Mouse (Mus musculus) embryonic facial prominence, embryonic 12.5 days (tissue): ENCODE measurements at regions not wholly inside any gene's neighbourhood (a gene's known extent, or its start where the extent isn't known, plus 50 kb on each side); places are given as distances from the start of the nearest gene placed in this dataset.

Experiments
- ATAC-seq: fragments of 200-750 bp; cut with Nextera tagmentation; 2 replicates; pipeline ENCODE4 v1.8.0; 2017; ENCODE audit not compliant: insufficient number of reproducible peaks, insufficient read depth, low FRiP score, low TSS enrichment
- H3K27ac ChIP-seq: fragments of 300-500 bp; sonication (generic); 2 replicates; pipeline ENCODE4 v1.5.1; 2016; ENCODE audit warnings: mild to moderate bottlenecking
- H3K27me3 ChIP-seq: fragments of 300-500 bp; sonication (generic); 2 replicates; pipeline ENCODE4 v1.6.1; 2016; ENCODE audit warnings: mild to moderate bottlenecking, moderate library complexity
- H3K36me3 ChIP-seq: fragments of 300-500 bp; sonication (generic); 2 replicates; pipeline ENCODE4 v1.6.1; 2016; ENCODE audit warnings: mild to moderate bottlenecking
- H3K4me1 ChIP-seq: fragments of 300-500 bp; sonication (generic); 2 replicates; pipeline ENCODE4 v1.6.1; 2016
- H3K4me2 ChIP-seq: fragments of 300-500 bp; sonication (generic); replicated peaks from 2 replicates; pipeline ENCODE4 v1.6.1; 2016; ENCODE audit warnings: mild to moderate bottlenecking, moderate library complexity
- H3K4me3 ChIP-seq: fragments of 300-500 bp; sonication (generic); 2 replicates; pipeline ENCODE4 v1.5.1; 2016; ENCODE audit warnings: mild to moderate bottlenecking
- H3K9ac ChIP-seq: fragments of 300-500 bp; sonication (generic); 2 replicates; pipeline ENCODE4 v1.6.1; 2016; ENCODE audit warnings: mild to moderate bottlenecking, moderate library complexity
- H3K9me3 ChIP-seq: fragments of 300-500 bp; sonication (generic); 2 replicates; pipeline ENCODE4 v1.6.1; 2016; ENCODE audit warnings: mild to moderate bottlenecking, moderate library complexity
- WGBS: fragments of 180-500 bp; shearing (Covaris S2); methylation state at CpG from one replicate; pipeline ENCODE4 v1.1.7; 2016; 5-methylcytosine and 5-hydroxymethylcytosine counted together

DNA sequence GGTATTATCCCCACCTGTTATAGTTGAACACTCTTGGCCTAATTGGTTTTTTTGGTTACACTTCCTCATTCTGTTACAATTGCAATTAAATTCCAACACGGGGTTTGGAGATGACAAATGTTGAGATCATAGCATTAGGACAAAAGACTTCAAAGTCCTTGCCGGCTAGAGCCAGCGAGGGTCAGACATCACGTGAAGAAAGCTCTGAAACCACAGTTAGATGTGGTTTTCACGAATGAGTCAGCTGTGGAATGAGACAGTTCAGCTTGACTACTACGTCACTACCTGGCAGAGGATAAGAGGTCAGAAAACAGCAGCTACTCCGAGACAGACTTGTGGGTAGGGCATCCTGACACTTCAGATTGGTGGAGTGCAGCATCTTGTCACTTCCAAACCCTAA is 55.5 kb upstream of the Trio start:
- no peak for ATAC-seq

DNA sequence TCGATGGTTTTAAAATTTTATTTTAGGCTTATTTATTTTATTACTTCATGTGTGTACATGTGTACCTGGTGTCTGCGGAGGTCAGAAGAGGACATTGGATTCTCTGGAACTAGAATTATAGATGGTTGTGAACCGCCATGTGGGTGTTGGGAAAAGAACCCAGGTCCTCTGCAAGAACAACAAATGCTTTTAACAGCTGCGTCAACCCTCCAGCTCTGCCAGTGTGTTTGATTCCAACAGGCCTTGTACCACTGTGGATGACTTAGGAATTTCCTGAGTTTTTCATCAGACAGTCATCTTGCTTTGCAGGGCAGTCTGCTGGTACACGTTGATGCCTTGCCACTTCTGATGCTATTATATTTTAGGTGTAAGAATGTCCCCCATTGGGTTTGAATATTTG is 56.8 kb upstream of the Trio start:
- Histone ChIP-seq H3K9me3 (no peaks in the 10 kb centered on the region), H3K4me3 (no peak overlapping the region), H3K4me2 (no peak overlapping the region), H3K27ac (no peak overlapping the region), H3K27me3 (no peaks in the 10 kb centered on the region), H3K4me1 (no peaks in the 10 kb centered on the region), H3K9ac (no peak overlapping the region), H3K36me3 (no peaks in the 10 kb centered on the region)
- no peak for ATAC-seq
- WGBS = 79% methylated on average over 5 of the region's 5 CpGs

More for the DNA sequence above, 55.5 kb upstream of the Trio start:
- Histone ChIP-seq H3K4me2 (no peak overlapping the region), H3K9me3 (no peaks in the 10 kb centered on the region), H3K9ac (no peak overlapping the region), H3K27me3 (no peaks in the 10 kb centered on the region), H3K36me3 (no peaks in the 10 kb centered on the region), H3K27ac (no peak overlapping the region), H3K4me1 (no peaks in the 10 kb centered on the region), H3K4me3 (no peak overlapping the region)
- 74% methylated on average over 7 of the region's 7 CpGs for WGBS

DNA sequence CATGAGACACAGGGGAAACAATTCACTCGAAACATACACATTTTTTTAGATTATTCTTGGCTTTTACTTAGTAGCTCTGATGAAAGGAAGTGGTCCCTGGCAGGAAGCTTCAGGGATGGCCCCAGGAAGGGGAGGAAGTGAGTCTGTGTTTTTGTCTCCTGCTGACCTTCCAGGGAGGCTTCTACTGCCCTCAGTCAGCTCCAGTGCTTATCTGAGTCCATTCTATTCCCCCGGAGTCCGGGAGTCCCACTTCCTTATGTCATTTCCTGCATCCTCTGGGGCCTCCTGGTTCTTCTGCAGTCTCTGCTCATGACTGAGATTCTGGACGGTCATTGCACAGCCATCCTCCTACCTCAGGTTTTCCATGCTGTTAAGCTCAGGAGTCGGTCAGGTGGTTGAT is 80.3 kb upstream of the Trio start:
- Histone ChIP-seq H3K9me3 (no peaks in the 10 kb centered on the region), H3K4me2 (no peak overlapping the region), H3K27me3 (no peaks in the 10 kb centered on the region), H3K4me3 (no peak overlapping the region), H3K27ac (no peak overlapping the region), H3K9ac (no peak overlapping the region), H3K36me3 (no peaks in the 10 kb centered on the region), H3K4me1 (no peaks in the 10 kb centered on the region)
- no peak for ATAC-seq
- WGBS = 77% methylated on average over 5 of the region's 5 CpGs

DNA sequence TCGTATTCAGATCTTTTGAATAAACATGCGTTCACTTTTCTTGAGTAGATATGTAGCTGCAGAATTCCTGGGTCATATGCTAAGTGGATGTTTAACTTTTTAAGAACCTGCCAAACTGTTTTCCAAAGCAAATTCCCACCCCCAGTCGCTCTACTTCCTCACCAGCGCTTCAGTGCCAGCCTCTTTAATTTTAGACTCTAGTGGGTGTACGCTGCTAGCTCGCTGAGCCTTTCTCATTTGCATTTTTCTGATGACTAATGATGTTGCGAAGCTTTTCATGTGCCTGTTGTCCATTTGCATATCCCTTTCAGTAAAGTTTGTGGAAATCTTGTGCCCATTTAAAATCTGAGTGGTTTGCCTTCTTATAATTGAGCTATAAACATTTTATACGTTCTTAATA is 84.3 kb upstream of the Trio start:
- Histone ChIP-seq H3K4me2 (no peak overlapping the region), H3K4me3 (no peak overlapping the region), H3K9me3 (no peaks in the 10 kb centered on the region), H3K9ac (no peak overlapping the region), H3K4me1 (no peaks in the 10 kb centered on the region), H3K27me3 (no peaks in the 10 kb centered on the region), H3K27ac (no peak overlapping the region), H3K36me3 (no peaks in the 10 kb centered on the region)
- 79% methylated on average over 8 of the region's 8 CpGs for WGBS
- ATAC-seq = no peak

DNA sequence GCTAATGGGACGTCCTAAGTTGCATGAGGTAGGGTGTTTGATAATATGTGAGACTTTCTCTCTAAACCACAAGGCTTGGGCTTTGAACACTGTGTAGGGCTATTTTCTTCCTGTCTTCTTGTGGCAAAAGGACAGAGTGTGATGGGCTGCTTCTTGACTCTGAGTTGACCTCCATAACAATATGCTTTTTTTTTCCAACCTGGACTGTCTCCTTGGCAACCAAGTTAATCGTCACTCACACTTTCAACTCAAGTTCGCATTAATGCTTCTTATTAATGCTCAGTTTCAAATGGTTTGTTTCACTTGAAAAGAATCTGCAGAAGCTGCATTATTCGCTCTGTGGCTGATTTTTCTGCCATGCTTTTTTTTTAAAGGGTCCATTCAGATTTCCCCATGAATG is 87.8 kb upstream of the Trio start:
- WGBS = 79% methylated on average over 4 of the region's 4 CpGs

DNA sequence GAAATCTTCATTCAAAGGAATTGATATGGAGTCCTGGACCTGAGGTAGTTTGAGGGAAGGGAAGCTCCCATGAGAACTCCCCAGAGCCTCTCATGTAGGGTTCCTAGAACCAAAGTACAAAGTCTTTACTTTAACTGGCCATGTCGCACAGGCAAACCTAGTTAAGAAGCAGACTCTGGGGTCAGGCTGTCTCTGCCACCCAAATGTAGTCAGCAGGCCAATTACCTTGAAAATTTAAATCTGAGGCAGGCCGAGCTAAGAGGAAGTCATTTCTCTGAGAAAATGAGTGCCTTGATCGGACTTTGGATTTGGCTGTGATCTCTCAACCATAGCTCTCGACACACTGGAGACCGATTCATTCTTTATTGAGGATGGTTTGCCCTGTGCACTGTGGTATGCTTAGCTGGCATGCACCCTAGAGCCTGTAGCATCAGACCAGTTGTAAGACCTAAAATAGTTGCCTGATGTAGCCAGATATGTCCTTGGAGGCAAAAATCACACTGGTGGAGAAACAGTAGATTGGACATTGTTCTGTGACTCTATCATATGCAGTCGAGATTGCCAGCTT is 88.6 kb upstream of the Trio start:
- H3K9me3 ChIP-seq = no peaks in the 10 kb centered on the region
- ATAC-seq = no peak
- H3K27ac ChIP-seq = no peak overlapping the region
- H3K4me2 ChIP-seq = no peak overlapping the region
- 79% methylated on average over 6 of the region's 6 CpGs for WGBS
- no peak overlapping the region for H3K4me3 ChIP-seq
- H3K36me3 ChIP-seq = no peaks in the 10 kb centered on the region
- H3K27me3 ChIP-seq = no peaks in the 10 kb centered on the region
- no peaks in the 10 kb centered on the region for H3K4me1 ChIP-seq
- H3K9ac ChIP-seq = no peak overlapping the region

More for the DNA sequence above, 87.8 kb upstream of the Trio start:
- Histone ChIP-seq H3K9ac (no peak overlapping the region), H3K4me2 (no peak overlapping the region), H3K4me1 (no peaks in the 10 kb centered on the region), H3K9me3 (no peaks in the 10 kb centered on the region), H3K27me3 (no peaks in the 10 kb centered on the region), H3K36me3 (no peaks in the 10 kb centered on the region), H3K4me3 (no peak overlapping the region), H3K27ac (no peak overlapping the region)
- no peak for ATAC-seq

DNA sequence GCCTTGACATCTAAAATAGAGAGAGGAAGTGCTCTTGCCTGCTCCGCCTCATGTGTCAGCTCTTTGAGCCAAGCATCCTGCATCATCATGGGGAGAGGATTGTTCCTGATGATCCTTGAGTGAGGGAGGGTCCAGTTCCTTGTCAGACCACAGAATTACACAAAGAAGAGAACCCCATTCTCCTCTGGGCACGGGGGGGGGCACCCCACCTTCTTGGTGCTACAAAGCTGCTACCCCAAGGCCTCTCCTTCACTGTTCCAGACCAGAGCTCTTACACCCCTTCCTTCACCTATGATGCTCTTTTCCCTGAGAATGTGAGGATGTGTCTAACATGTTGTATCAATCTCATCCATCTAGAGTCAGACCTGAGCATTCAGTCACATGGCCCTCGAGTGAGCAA is 76.7 kb upstream of the Dnah5 start:
- Histone ChIP-seq H3K9me3 (no peaks in the 10 kb centered on the region), H3K36me3 (no peaks in the 10 kb centered on the region), H3K27me3 (no peaks in the 10 kb centered on the region), H3K4me1 (no peaks in the 10 kb centered on the region), H3K9ac (no peak overlapping the region), H3K4me2 (no peak overlapping the region), H3K27ac (no peak overlapping the region), H3K4me3 (no peak overlapping the region)
- WGBS = 69% methylated on average over 3 of the region's 3 CpGs
- no peak for ATAC-seq

DNA sequence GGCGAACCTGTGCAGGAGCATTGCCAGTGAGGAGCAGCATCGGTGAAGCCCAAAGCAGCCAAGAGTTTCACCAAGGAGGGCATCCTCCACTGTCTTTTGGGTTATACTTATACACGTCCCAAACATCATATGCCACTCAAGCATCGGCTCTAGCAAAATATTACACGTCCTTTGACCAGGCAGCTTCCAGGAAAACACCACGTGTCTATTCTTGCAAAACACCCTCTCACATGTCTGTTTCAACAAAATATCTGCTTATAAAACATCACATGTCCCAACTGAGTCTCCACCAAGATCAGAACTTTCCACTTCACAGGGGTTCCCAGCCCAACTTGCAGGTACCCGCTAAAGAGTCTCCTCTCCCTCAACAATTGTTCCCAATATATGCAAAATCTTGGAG is 74.0 kb upstream of the Dnah5 start:
- Histone ChIP-seq H3K9ac (no peak overlapping the region), H3K4me2 (no peak overlapping the region), H3K27ac (no peak overlapping the region), H3K4me3 (no peak overlapping the region), H3K9me3 (no peaks in the 10 kb centered on the region), H3K27me3 (no peaks in the 10 kb centered on the region), H3K36me3 (no peaks in the 10 kb centered on the region), H3K4me1 (no peaks in the 10 kb centered on the region)
- WGBS = 95% methylated on average over 7 of the region's 7 CpGs
- no peak for ATAC-seq

DNA sequence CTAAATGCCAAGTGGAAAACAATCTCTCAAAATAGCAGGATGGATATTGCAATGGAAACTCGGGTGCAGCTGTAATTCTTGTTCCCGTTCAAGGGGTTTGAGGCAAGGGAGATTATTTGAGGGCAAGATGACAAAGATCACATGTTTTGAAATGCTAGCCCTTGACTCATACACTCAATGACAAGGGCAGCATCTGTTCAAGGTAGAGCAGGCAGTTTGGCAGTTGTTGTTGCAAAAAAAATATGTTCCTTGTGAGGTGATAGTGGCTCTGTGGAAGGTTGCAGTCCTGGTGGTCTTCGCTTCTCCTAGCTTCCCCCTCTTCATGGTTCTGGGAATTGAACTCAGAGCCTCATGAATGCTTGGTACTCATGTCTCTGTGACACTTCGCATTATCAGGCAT is 72.0 kb upstream of the Dnah5 start:
- Histone ChIP-seq H3K27me3 (no peaks in the 10 kb centered on the region), H3K9ac (no peak overlapping the region), H3K27ac (no peak overlapping the region), H3K4me3 (no peak overlapping the region), H3K9me3 (no peaks in the 10 kb centered on the region), H3K4me2 (no peak overlapping the region), H3K36me3 (no peaks in the 10 kb centered on the region), H3K4me1 (no peaks in the 10 kb centered on the region)
- WGBS = 87% methylated on average over 4 of the region's 4 CpGs
- ATAC-seq = no peak

DNA sequence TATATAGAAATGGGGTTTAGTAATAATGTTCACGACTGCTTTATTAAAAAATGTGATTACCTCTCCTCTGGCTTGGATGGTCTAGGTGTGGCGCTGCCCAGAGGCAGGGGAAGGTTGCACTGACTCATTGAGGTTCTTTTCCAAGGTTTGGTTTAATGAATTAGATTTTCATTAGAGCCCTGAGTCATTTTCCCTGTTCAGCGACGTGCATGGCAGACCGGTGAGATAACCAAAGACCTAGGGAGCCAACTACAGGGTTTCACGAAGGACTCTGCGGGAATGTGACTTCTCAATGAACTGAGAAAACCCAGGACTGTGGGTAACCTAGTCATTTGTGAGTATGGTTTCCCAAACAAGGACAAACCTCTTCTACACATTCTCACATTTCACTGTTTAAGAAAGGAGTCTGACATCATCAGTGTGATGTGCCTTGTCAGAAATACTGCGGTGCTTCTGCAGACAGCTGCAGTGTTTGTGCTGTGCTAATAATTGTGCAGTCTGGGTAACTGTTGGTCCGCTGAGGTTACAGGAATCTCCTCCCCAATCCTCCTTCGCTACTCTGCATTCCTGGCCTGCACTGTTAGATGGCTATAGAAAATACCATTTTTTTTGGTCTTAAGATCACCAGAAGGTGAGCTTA is 70.3 kb upstream of the Dnah5 start:
- no peaks in the 10 kb centered on the region for H3K4me1 ChIP-seq
- no peak for ATAC-seq
- WGBS = 68% methylated on average over 10 of the region's 10 CpGs

DNA sequence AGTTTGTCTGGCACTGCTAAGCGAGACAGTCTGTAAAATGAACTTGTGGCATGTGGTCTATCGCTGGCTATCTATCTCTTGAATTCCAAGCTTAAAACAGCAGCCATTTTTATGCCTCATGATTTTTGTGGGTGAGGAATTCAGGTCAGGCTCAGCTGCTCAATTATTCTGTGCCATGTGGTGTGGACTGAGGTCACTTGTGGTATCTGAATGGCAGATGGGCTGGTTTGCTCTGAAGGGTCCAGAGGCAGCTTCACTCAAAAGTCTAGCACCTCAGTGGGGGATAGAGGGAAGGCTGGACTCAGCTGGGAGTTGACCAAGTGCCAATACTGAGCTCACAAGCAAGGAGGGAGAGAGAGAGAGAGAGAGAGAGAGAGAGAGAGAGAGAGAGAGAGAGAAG is 69.3 kb upstream of the Dnah5 start:
- H3K4me3 ChIP-seq = no peak overlapping the region
- no peaks in the 10 kb centered on the region for H3K4me1 ChIP-seq
- 77% methylated on average over 2 of the region's 2 CpGs for WGBS
- no peaks in the 10 kb centered on the region for H3K27me3 ChIP-seq
- ATAC-seq = no peak
- H3K27ac ChIP-seq = no peak overlapping the region
- no peak overlapping the region for H3K9ac ChIP-seq
- no peak overlapping the region for H3K4me2 ChIP-seq
- no peaks in the 10 kb centered on the region for H3K9me3 ChIP-seq
- H3K36me3 ChIP-seq = no peaks in the 10 kb centered on the region

More for the DNA sequence above, 70.3 kb upstream of the Dnah5 start:
- Histone ChIP-seq H3K9ac (no peak overlapping the region), H3K27ac (peak overlapping the region; percentile 6; the same call in 1 of the 2 replicates), H3K9me3 (no peaks in the 10 kb centered on the region), H3K27me3 (no peaks in the 10 kb centered on the region), H3K4me2 (no peak overlapping the region), H3K36me3 (no peaks in the 10 kb centered on the region), H3K4me3 (no peak overlapping the region)

DNA sequence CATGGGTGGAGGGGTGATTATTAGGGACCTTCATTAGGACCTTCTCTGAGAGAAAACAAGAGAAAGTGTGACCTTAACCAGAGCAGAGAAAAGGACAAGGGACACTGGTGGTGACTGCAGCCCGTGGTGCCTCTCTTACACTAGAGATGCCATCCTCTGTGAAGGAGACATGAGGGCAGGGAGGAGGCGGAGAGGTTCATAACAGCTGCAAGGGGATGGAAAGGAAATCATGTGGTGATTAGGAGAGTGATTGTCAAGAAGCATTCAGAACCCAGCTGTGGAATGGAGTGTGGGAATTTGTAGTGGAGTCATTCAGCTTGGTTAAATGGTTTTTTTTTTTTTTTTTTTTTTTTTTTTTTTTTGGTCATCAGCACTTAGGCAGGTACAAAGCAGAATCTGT is 64.7 kb upstream of the Dnah5 start:
- H3K27ac ChIP-seq = no peak overlapping the region
- no peak overlapping the region for H3K4me3 ChIP-seq
- no peaks in the 10 kb centered on the region for H3K36me3 ChIP-seq
- no peaks in the 10 kb centered on the region for H3K4me1 ChIP-seq
- WGBS = 85% methylated on average over 2 of the region's 2 CpGs
- no peaks in the 10 kb centered on the region for H3K9me3 ChIP-seq
- H3K27me3 ChIP-seq = no peaks in the 10 kb centered on the region
- no peak for ATAC-seq
- no peak overlapping the region for H3K4me2 ChIP-seq
- no peak overlapping the region for H3K9ac ChIP-seq
